Mouse (Mus musculus) urinary bladder, postnatal 10 days (tissue): ENCODE results near the gene Fastkd5.
"Not testable (repeated sequence)": the region's sequence is repeated elsewhere in the genome, so short reads cannot be mapped to it uniquely, and the experiment has no call there.

Experiments used
- DNase-seq: peaks from one replicate; pipeline ENCODE4 v3.0.0; 2022; ENCODE audit warnings: low spot score

The Fastkd5 gene

DNA sequence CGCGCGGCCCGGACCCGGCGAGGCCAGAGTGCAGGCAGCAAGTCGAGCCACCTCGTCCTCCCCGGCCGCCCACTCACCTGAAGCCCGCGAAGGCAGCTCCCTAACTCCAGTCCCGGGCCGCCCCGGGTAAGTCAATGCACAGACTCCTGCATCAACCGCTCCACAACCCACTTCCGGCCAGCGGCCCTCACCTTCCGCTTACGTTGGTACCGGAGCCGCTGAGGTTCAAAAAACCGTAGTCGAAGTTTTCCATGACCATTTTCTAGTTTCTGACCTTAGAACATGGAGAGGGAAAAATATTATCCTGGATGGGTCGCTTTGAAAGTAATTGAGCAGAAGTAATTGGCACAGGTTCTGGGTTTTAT, at the start of gene Fastkd5, which contains the start of gene Ubox5:
Gene Fastkd5, minus strand, starts transcription at position 189 of the 365 bp plus-strand sequence.
Gene Ubox5, minus strand, starts transcription at position 200 of the 365 bp plus-strand sequence.
- DNase-seq = peak; percentile 78

DNA sequence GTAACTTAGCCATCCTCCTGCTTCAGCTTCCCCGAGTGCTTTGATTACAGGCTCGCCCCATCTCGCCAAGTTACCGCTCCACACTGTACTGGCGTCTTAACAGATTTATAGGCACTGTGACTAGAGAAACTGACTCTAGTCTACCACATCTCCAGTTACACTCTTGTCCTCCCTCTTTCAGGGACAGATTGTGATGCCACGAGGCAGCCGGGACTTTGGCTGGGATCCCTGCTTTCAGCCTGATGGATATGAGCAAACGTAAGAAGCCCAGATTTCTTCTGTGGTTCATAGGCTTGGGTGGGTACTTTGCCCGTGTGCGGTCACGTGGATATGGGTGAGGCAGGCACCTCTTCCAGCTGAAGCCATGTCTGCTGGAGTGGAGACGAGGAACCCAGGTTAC, 49.3 kb upstream of the Fastkd5 start:
- no peak for DNase-seq

DNA sequence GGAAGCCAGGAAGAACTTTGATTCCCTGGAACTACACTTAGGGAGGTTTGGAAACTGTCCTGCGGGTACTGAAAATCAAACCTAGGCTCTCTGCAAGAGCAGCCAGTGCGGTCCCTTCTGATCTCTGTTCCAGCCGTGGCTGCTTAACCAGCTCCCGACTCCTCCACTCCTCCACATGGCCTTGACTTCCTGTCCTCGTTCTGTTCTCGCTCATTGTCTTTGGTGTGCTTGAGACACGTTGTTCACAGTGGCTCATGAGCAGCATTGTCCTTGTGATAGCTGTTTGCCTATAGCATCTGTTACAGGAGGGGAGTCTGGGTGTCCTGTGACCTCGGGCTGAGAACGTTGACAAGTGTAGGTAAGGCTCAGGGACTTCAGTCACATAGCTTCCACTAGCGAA, 47.4 kb upstream of the Fastkd5 start:
- DNase-seq = no peak

DNA sequence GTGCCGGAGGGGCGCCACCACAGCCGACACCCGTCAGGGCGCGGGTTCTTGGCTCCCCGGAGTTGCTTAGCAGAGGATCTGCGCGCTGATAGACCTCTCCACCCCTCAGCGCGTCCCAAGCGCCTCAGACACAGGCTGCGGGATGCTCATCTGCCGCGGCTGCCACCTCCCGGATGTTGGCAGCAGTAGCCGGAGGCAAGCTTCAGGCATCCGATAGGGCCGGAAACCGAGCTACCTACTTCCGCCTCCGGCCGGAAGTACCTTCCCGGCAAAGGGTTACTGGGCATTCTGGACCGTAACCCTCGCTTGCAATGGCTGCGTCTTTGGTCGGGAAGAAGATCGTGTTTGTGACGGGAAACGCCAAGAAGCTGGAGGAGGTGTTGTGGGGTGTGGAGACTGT, 37.7 kb upstream of the Fastkd5 start, which contains the start of gene Itpa:
Gene Itpa, plus strand, starts transcription at position 52 of the 400 bp plus-strand sequence.
- DNase-seq = no peak

DNA sequence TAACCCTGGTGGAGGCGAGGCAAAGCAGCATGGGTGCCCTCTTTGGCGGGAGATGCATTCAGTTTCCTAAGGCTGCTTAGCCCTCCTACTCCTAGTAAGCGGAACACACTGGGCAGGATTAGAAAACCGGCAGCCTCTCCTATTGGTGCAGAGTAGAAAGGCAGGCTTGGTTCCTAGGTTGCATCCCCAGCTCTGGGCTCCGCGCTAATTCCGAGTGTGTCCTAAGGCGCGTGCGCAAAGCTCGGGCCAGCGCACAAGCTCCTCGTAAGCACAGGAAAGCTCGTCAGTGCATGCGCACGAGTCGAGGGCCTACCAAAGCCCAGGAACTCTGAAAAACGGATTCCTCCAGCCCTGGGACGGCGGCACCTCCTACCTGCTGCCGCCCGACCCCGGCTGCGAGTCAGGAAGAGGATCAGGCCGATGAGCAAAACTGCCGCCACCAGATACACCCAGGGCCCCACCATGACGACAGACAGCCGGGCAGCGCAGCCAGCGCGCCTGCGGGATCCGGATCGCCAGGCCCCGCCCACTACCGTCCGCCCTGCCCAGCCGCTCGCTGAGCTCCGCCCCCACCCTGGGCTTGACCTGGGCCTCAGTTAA, 34.4 kb upstream of the Fastkd5 start, which contains the start of gene Ddrgk1:
Gene Ddrgk1, minus strand, starts transcription at position 558 of the 600 bp plus-strand sequence.
- peak; percentile 64 for DNase-seq

DNA sequence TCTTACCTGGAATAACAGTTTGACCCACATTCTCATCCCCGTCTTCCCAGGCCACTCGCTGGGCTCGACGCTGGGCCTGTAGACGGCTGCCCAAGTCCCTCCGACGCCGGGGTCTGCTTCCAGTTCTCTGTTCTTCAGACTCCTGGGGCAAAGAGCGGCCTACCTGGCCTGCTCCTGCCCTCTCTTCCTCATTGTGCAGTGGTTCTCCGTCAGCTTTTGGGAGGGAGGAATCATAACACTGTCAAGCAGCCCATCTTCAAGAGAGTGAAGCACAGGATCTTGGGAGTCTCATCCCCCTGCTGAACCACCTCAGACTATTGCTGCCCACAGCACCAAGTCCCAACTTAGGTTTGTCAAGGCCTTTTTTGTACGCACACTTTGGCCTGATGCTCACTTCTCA, 33.5 kb upstream of the Fastkd5 start:
- no peak for DNase-seq

DNA sequence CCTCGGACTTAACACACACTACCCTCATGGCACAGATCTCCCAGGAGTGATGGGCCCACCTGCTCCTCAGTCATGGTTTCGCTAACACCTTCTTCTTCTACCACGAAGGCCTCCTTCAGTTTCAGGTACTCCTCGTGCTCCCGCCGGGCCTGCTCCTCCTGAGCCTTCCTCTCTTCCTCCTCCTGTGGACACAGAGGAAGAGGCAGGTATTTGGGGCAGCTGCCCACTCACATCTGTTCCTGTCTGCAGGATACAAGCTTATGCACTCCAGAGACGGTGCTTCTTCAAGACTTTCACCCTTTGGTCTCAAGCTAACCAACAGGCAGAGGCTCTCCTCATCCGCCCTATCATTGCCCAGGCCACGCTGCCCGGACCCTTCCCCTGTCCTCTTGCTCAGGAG, 28.7 kb upstream of the Fastkd5 start:
- no peak for DNase-seq

DNA sequence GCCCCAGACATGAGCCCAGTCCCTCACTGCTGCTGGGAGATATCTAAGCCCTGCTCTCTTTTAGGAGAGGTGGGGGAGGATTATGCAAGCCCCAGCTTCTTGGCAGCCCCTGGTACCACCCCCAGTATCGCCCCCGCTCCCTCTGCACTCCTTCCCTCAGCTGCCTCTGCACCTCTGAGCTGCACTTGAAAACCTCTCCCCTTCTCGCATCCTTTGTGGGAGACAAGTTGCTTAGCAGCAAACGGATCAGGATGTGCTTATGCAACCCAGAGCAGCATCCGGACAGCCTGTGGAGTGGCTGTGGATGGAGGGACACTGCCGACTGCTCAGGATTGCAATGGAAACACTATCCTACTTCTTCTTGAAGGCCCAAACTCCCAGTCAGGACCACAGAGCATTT, 27.7 kb upstream of the Fastkd5 start:
- DNase-seq = no peak

DNA sequence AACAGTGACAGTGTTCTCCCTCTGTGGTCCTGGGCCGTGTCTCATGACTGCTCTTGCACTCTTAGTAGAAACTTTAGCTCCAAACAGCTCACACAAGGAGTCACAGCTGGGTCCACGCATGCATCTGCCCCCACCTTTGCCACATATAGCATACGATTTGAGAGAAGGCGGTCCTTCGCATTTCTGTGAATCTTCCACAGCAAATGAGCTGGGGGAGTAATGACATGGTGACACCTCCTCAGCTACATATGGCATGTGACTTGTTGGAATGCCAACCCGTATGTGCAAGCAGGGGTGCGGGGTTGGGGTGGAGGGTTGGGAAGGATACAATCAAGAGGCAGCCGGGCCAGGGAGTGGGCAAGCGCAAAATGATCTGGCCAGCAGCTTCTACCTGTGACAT, 26.7 kb upstream of the Fastkd5 start:
- DNase-seq = no peak

DNA sequence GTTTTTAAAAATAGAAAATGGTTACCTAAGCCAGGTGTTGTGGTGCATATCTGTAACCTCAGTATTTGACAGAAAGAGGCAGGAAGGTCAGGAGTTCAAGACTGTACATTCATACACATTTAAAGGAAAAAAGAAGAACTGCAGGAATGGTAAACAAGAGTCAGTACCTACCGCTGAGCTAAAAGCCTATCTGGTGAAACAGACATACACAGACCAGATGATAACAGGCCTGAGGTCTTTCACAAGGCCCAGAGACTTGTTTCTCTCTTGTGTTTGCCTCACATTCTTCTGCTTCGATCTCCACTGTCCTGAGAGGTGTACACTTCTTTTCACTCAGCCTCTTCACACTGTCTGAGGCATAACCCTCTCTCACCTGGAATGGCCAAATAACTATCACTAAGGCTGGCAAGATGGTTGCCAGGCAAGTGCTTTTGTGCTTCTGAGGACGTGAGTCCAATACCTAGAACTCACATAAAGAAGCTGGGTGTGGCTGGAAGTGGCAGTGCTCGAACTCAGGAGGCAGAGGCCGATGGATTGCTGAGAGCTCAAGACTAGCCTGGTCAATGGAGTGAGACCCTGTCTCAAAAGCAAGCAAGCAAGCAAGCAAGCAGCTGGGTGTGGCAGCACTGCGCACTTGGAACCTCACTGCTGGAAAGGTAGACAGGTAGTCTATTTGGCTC, 26.0 kb upstream of the Fastkd5 start:
- DNase-seq = no peak

DNA sequence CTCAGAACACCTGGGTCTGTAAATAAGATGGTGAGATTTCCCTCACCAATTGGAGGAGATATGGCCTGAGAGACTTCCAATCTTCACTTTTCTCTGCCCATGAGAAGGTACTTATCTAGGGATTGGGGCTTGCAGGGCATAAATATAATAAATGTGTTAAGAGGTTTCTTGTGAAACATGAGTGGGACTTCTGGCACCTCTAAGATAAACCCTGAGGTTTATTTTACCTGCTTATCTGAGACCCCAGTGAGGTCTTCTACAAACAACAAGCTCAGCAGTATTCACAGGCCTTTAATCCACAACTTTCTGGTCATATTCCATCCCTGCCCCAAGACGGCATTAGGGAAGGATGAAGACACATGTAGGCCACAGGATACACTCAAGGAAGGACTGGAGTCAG, 23.9 kb upstream of the Fastkd5 start:
- no peak for DNase-seq

DNA sequence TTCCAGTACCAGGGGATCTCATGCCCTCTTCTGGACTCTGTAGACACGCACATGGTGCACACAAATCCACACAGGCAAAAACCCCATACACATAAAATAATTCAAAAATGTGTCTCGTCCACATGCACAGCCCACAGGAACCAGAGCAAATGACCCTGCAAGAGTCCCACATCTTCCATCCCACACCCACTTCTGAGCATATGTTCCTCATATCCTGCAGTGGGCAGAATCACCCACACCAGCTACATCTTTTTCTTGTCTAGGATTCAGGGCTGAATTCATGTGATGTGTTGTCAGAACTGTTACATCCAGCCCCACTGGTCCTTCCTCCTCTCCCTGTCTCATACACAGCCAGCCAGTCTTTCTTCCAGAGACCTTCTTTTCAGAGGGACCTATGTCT, 23.5 kb upstream of the Fastkd5 start:
- no peak for DNase-seq

DNA sequence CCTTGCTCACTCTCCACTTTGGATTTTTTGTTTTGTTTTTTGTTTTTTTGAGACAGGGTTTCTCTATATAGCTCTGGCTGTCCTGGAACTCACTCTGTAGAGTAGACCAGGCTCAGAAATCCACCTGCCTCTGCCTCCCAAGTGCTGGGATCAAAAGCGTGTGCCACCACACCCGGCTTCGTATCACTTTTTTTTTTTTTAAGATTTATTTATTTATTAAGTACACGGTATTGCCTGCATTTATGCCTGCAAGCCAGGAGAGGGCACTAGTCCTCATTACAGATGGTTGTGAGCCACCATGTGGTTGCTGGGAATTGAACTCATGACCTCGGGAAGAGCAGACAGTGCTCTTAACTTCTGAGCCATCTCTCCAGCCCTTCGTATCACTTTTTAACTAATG, 19.2 kb upstream of the Fastkd5 start:
- not testable (repeated sequence) for DNase-seq

DNA sequence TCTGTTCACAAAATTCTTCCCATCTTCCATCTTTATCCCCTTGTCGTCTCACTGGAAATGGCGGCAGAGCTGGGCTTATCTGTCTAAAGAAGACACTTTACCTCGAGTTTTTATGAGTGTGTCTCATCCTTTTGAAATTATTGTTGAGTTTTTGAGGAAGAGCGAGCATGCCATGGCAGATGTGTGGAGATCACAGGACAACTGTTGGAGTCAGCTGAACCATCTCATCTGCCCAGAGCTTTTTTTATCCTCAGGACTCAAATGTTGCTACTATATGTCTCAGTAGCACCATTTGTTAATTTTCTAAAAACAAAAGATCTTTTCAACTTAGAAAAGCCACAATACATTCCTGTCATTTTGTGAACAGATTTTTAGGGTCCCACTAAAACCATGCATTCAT, 15.4 kb upstream of the Fastkd5 start:
- DNase-seq = no peak

DNA sequence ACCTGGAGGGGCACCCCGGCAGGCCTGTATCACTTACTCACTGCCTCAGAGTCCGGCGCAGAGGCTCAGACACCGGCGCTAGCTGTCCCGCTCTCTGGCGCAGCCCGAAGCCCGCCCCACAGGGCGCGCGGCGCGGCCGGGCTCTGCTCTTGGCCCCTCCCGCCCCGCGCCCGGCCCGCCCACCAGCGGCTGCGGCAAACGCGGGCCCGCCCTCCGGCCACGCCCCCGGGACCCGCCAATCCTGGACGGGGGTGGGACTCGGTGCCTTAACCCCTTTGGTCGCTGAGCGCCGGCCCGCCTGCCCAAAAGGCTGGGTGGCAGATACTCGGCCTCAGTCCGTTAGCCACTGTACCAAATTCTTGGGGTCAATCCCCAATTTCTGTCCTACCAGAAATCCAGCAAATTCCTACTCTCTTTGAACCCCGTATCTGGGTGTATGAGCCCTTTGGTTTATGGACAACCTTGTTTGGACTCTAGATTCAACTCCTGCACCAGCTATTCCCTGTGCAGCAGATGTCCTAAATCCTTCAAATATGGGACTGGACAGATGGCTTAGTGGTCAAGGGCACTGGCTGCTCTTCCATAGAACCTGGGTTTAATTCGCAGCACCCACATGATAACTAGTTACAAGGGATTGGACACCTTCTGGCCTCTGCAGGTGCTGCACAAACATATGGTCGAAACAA, 13.0 kb upstream of the Fastkd5 start, which contains the start of gene Lzts3:
Gene Lzts3, minus strand, starts transcription at position 120 of the 686 bp plus-strand sequence.
- DNase-seq = peak; percentile 67

DNA sequence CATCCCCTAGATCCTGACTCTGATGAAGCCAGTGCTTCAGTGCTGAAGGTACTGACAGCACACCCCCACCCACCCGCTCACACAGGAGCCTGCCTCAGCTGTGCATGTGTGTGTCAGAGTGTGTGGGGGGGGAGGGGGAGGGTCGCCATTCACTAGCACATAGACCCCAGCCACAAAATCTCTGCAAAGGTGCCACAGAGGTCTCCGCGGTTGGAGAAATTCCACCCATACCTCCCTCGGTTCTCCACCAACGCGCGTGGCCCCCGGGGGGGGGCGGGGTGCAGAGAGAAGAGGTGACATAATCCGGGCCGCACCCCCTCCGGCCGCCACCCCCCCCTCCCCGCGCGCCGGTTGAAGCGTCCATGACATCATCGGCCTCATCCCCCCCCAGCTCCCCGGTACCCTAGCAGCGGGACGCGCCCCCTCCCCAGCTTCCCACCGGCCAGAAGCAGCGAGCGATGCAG, 12.4 kb upstream of the Fastkd5 start:
- DNase-seq = no peak

DNA sequence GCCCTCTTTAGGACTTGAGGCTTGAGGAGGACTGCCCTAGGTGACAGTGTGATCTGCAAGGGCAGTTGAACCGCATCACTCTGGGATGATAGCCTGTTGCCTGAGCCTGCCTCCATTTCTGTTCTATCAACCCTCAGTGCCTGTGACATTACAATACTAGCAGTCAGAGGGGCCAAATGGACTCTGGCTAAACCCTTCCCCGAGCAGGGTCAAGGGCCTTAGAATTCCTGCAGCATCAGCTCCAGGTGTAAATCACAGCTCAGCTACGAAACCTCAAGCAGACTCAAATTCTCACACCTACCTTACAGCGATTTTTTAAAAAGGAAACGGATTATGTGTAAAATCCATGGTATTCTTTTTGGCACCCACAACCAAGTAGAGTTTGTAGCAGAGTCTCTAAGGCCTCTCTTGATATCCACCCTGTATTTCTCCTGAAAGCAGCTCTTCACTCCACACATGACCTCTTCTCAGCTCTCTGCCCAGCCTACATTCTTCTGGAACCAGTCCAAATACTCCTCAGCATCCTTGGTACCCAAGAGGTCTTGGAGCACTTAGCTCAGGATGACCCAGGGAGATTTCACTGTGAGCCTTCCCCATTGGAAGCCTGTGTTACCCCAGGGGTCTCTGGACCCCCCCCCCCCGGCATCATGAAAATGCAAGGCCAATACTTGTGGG, 11.7 kb upstream of the Fastkd5 start:
- DNase-seq = no peak

DNA sequence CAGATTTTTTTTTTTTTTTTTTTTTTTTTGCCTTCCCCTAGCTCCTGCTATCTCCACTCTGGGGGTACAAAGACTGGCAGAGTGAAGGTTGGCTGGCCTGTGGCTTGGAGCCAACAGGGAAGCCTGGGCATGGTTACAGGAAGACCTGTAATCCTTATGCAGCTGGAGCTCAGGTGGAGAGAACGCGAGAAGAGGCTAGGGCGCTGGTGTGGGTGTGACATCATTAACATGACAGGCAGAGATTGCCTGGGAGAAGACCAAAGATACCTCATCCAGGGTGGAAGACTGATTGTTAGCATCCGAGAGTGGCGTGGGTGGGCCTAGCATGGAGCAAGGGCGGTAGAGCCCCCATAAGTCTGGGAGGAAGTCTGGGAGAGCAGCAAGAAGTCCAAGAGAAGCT, 9.4 kb upstream of the Fastkd5 start:
- DNase-seq = no peak

DNA sequence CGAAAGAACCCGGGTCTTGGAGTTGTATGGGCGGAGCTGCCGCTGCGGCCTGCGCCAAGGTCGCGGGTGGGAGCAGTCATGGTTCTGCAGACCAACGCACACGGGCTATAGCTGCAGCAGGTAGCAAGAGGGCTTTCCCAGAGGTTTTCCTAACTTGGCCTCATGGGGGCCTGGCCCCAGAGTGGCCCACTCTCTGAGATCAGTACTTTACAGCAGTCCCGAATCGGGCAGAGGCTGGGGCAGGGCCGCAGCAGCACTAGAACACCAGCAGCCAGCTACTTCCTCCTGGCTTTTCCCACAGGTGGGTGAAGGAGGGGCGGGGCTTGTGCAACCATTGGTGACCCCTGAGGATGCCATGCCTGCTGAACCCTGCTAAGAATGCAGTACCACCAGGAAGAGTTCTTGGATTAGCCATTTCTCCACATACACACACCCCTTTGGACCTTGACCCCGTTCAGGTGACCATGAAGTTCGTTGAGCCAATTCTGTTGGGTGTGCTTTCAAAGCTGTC, 8.3 kb upstream of the Fastkd5 start:
- no peak for DNase-seq

DNA sequence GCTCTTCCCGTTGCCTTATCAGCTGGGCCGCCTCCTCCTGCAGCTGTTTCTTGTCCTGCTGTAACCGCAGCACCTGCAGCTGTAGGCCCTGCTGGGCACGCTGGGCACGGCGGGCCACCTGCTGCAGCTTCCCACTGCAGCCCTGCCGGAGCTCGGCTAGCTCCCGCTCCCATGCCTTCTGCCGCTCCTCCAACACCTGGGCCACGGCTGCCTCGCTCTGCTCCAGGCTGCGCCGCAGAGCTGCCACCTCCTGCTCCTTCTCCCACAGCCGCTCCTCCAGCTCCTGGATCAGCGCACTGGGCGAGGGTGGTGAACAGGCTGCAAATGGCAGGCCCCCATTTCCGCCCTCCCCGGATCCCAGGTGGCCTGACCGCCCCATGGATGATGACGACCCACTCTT, 6.0 kb upstream of the Fastkd5 start:
- no peak for DNase-seq

DNA sequence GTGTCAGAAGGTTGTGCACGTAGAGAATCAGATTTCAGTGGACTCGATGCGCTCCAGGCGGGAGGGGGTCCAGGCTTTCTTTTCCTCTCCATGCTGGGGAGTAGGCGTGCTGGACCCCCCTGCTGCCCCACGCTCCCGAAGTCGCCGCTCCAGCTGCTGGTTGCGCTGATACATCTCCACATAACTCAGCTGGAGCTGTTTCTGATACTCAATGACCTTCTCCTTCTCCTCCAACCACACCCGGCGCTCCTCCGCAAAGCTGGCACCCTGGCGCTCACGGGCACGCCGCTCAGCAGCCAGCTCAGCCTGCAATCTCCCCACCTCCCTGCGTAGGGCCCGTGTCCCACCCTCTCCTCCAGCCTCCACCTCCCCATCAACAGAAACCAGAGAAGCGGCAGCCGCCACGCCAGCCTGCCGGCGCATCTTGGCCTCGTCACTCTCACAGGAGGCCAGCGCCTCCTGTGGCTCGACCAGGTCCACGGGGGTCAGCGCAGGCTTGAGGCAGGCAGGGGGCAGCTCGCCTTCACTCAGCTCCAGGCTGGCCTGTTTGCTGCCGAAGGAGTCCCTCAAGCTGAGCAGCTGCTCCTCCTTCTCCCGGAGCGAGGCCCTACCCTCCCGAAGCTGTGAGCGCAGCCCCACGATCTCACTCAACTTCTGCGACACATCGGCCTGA, 5.0 kb upstream of the Fastkd5 start:
- DNase-seq = no peak
